Comparison of ENCODE assay signal across 8 mouse cellular contexts in the genomic region with DNA sequence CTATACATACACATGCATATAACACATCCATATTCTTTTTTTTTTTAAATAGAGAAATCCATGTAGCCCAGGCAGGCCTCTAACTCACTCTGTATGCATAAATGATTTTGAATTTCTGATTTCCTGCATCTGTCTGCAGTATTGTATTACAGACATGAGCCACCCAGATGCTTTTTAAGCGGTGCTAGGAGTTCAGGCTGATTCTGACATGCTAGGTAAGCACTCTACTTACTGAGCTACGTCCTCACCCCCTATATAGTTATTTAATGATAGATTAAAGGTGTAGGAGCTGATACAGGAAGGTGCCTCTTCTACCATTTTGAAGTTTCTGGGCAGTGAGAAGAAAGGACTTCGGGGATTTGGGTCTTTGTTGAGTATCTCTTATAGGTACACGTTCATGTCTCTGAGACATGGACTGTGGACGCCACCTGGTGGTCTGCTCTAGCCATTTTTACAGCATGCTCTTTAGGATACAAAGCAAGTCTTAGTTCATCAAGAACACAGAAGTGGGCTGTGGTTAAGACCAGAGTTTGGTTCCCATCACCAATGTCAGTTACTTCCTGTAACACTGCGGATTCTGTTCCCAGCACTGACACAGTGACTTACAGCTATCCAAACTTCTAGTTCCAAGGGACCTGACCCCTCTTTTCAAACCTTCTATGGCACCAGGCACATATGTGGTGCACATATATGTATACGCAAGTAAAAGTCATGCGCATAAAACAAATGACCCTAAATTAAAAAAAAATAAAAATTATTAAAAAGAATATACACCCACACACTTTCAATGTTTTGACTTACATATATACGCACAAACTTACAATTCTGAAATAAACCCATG. TPM values are rescaled to one million over a fixed set of nuclear protein-coding genes. Genes with fewer than 3 reads are reported as not detected.
DNase-seq lines count a peak whose midpoint lies in the region; ATAC-seq lines count a peak whose summit lies in the region.

No protein-coding gene starts in this region.

- H3K4me3 ChIP-seq in kidney, embryonic 14.5 days (ENCODE audit: low read length) = no peak overlapping the region
- no peak overlapping the region for H3K4me3 ChIP-seq in limb, embryonic 12.5 days (replicated peaks)

- ATAC-seq in kidney, embryonic 14.5 days (ENCODE audit: low FRiP score, low TSS enrichment) = peak; percentile 68; the same call in 1 of the 2 replicates
- ATAC-seq in limb, embryonic 12.5 days (ENCODE audit: insufficient number of reproducible peaks, insufficient read depth, low FRiP score, low TSS enrichment, low read depth) = 0 out of 2 replicates have a peak, but pooled peaks have one; percentile 17
- ATAC-seq in monocyte, adult 5-6 weeks (replicated peaks; ENCODE audit: insufficient number of reproducible peaks, low FRiP score, low TSS enrichment, poor library complexity, severe bottlenecking) = peak; percentile 51; the same call in 1 of the 2 replicates

- H3K4me2 ChIP-seq in kidney, embryonic 14.5 days (replicated peaks; ENCODE audit: low read depth, low read length) = no peak overlapping the region
- H3K4me2 ChIP-seq in limb, embryonic 12.5 days = no peak overlapping the region

- peak; percentile 32 for DNase-seq in 3134 (ENCODE audit: extremely low read depth, insufficient read length, low spot score)
- peak; percentile 65 for DNase-seq in WW6 (ENCODE audit: low read depth, low spot score)
- peak; percentile 74 to 76 for DNase-seq in cerebellum, postnatal 36 days
- peak; percentile 33 to 54 for DNase-seq in gastrocnemius, adult 8-10 months (ENCODE audit: low spot score in 2 of 2)
- DNase-seq in spleen, postnatal 36 days (ENCODE audit: low spot score in 2 of 2) = peak; percentile 78 to 84

- 48% methylated on average over 9 of the region's 9 CpGs for WGBS in kidney, embryonic 14.5 days
- WGBS in limb, embryonic 12.5 days = 53% methylated on average over 9 of the region's 9 CpGs

- no peak overlapping the region for H3K9ac ChIP-seq in kidney, embryonic 14.5 days (ENCODE audit: low read depth, low read length)
- no peak overlapping the region for H3K9ac ChIP-seq in limb, embryonic 12.5 days (replicated peaks)

- no peaks in the 10 kb centered on the region for H3K27me3 ChIP-seq in kidney, embryonic 14.5 days (ENCODE audit: control insufficient read depth, insufficient read depth, low read length)
- H3K27me3 ChIP-seq in limb, embryonic 12.5 days = no peaks in the 10 kb centered on the region

- no peaks in the 10 kb centered on the region for H3K9me3 ChIP-seq in kidney, embryonic 14.5 days (ENCODE audit: control insufficient read depth, low read length)
- H3K9me3 ChIP-seq in limb, embryonic 12.5 days = no peaks in the 10 kb centered on the region

- H3K36me3 ChIP-seq in kidney, embryonic 14.5 days (ENCODE audit: control insufficient read depth, insufficient read depth, low read length) = no peaks in the 10 kb centered on the region
- H3K36me3 ChIP-seq in limb, embryonic 12.5 days = no peaks in the 10 kb centered on the region

- H3K4me1 ChIP-seq in kidney, embryonic 14.5 days (ENCODE audit: control insufficient read depth, insufficient read depth, low read length) = no peaks in the 10 kb centered on the region
- peaks cover 9% of the 10 kb centered on the region; the same call in 1 of the 2 replicates for H3K4me1 ChIP-seq in limb, embryonic 12.5 days (replicated peaks)

- no peak overlapping the region for H3K27ac ChIP-seq in kidney, embryonic 14.5 days (ENCODE audit: low read depth, low read length)
- H3K27ac ChIP-seq in limb, embryonic 12.5 days = no peak overlapping the region

RNA-seq across cellular contexts. Expression of a gene that starts 46.8 kb away (rescaled TPM):
- total RNA-seq in gastrocnemius, adult 8-10 months (2022) = 100 to 1,000 TPM; 116 to 134 (median 123) TPM
- 57.2 and 83.3 TPM in 2 replicates for polyA plus RNA-seq in kidney, embryonic 14.5 days (2014; fragmentation: Nextera tagmentation; extraction: Ambion mirVana)
- polyA plus RNA-seq in limb, embryonic 12.5 days (2016; fragmentation: Nextera tagmentation; extraction: Ambion mirVana) = 54.1 and 60.1 TPM in 2 replicates
- total RNA-seq in monocyte, adult 5-6 weeks (2017) = 37.0 to 88.3 TPM (median 55.0 TPM) in 3 replicates

Comparison
In these comparisons a context has a peak if more than half of its experiments do, and no peak if none do; other contexts are left out.
1. ATAC-seq: peak in every context shown above with its lines; median percentile 68 in kidney, embryonic 14.5 days; 51 in monocyte, adult 5-6 weeks; 17 in limb, embryonic 12.5 days.